Mouse (Mus musculus) myocyte (in vitro differentiated cells): ENCODE measurements around the gene Palld. TPM values are rescaled to one million over a fixed set of nuclear protein-coding genes. Genes with fewer than 3 reads are reported as not detected.

ENCODE experiments used
- H3K27me3 ChIP-seq: one replicate; pipeline ENCODE4 v1.6.1; 2011; ENCODE audit not compliant: control insufficient read depth, insufficient read depth, insufficient read length
- H3K36me3 ChIP-seq: one replicate; pipeline ENCODE4 v1.6.1; 2011; ENCODE audit not compliant: control insufficient read depth, insufficient read depth
- H3K4me2 ChIP-seq: one replicate; pipeline ENCODE4 v1.6.1; 2011; ENCODE audit warnings: low read depth, control low read depth
- H3K4me3 ChIP-seq: one replicate; pipeline ENCODE4 v1.5.1; 2011; ENCODE audit warnings: mild to moderate bottlenecking, control low read depth, moderate library complexity
- H3K79me2 ChIP-seq: one replicate; pipeline ENCODE4 v1.6.1; 2011; ENCODE audit not compliant: control insufficient read depth, insufficient read depth
- H3ac ChIP-seq: one replicate; pipeline ENCODE4 v1.6.1; 2011; ENCODE audit not compliant: control insufficient read depth, insufficient read length
- CEBPB ChIP-seq: IDR thresholded peaks from 2 replicates; pipeline ENCODE4 v1.6.1; 2011; ENCODE audit warnings: mild to moderate bottlenecking, moderate library complexity; ENCODE audit not compliant: poor library complexity, insufficient read depth, severe bottlenecking
- E2F4 ChIP-seq: IDR thresholded peaks from one replicate; pipeline ENCODE4 v1.6.1; 2011; ENCODE audit warnings: mild to moderate bottlenecking, control low read depth, moderate library complexity; ENCODE audit not compliant: insufficient read depth
- MAX ChIP-seq: IDR thresholded peaks from one replicate; pipeline ENCODE4 v1.6.1; 2011; ENCODE audit warnings: low read depth, mild to moderate bottlenecking, control low read depth
- MYOD1 ChIP-seq, 3 experiments: IDR thresholded peaks; one replicate each; pipeline ENCODE4 v1.6.1; 2011; ENCODE audit warnings: control low read depth in 2 of 3, low read depth in 2 of 3, mild to moderate bottlenecking in 2 of 3, moderate library complexity in 1 of 3; ENCODE audit not compliant: insufficient read length in 2 of 3, control insufficient read depth in 1 of 3
- MYOG ChIP-seq, 3 experiments: IDR thresholded peaks; one replicate each; pipeline ENCODE4 v1.6.1; 2011; ENCODE audit warnings: control low read depth in 2 of 3, low read depth in 2 of 3, mild to moderate bottlenecking in 2 of 3; ENCODE audit not compliant: insufficient read length in 2 of 3, control insufficient read depth in 1 of 3, insufficient read depth in 1 of 3
- POLR2A ChIP-seq: IDR thresholded peaks from one replicate; pipeline ENCODE4 v1.6.1; 2011; ENCODE audit warnings: low read depth, mild to moderate bottlenecking, control low read depth, moderate library complexity; ENCODE audit not compliant: insufficient read length
- POLR2AphosphoS2 ChIP-seq: IDR thresholded peaks from one replicate; pipeline ENCODE4 v1.6.1; 2011; ENCODE audit warnings: low read depth, control low read depth; ENCODE audit not compliant: insufficient read length
- REST ChIP-seq: IDR thresholded peaks from one replicate; pipeline ENCODE4 v1.6.1; 2011; ENCODE audit warnings: mild to moderate bottlenecking, control low read depth, moderate library complexity; ENCODE audit not compliant: insufficient read depth, insufficient read length
- SRF ChIP-seq: IDR thresholded peaks from one replicate; pipeline ENCODE4 v1.6.1; 2011; ENCODE audit warnings: low read depth; ENCODE audit not compliant: control insufficient read depth, insufficient read length
- TCF12 ChIP-seq: IDR thresholded peaks from one replicate; pipeline ENCODE4 v1.6.1; 2011; ENCODE audit warnings: mild to moderate bottlenecking, control low read depth; ENCODE audit not compliant: poor library complexity, insufficient read depth, severe bottlenecking
- TCF3 ChIP-seq: IDR thresholded peaks from one replicate; pipeline ENCODE4 v1.6.1; 2011; ENCODE audit warnings: low read depth, control low read depth; ENCODE audit not compliant: insufficient read length
- USF1 ChIP-seq: IDR thresholded peaks from one replicate; pipeline ENCODE4 v1.6.1; 2011; ENCODE audit warnings: low read depth, mild to moderate bottlenecking, control low read depth, moderate library complexity
- polyA plus RNA-seq: library from polyadenylated mRNA; unstranded; fragments of >200 nt; fragmentation: generic; extraction: Trizol; gene quantifications from one replicate; pipeline ENCODE4 v1.2.1, GENCODE M21; 2012; ENCODE audit warnings: missing spikeins

Gene Palld
- polyA plus RNA-seq, 1 experiment: 52.4 TPM

GRCm38 (mm10) chr8:61773595-61774088 is 128.8 kb downstream of the Palld start:
- TF ChIP-seq MYOG (IDR thresholded peaks at IDR 0.05; ENCODE audit: control insufficient read depth in 1 of 3, insufficient read depth in 1 of 3, insufficient read length in 2 of 3, low read depth in 2 of 3) (no peak), MYOD1 (IDR thresholded peaks at IDR 0.05; ENCODE audit: control insufficient read depth in 1 of 3, insufficient read length in 2 of 3, low read depth in 2 of 3) (peak in 2 of 3 experiments; percentile 27 to 28), SRF (no peak)
- no peak overlapping the region for H3ac ChIP-seq
- no peaks in the 10 kb centered on the region for H3K79me2 ChIP-seq
- H3K27me3 ChIP-seq: no peaks in the 10 kb centered on the region
- no peaks in the 10 kb centered on the region for H3K36me3 ChIP-seq
- H3K4me2 ChIP-seq: no peak overlapping the region
- no peak overlapping the region for H3K4me3 ChIP-seq

DNA sequence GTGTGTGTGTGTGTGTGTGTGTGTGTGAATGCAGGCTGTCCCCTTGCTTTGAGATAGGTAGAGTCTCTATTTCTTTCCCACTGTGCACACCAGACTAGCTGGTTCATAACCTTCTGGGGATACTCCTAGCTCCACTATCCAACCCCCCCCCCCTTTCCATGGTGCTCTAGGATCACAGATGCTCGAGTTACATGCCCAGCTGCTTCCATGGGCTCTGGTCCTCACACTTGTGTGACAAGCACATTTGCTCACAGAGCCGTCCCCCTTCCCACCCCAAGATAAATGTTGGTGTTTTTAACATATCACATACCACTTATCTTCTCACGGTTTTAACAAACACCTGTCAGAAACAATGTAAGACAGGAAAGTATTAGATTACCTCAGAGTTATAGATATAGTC is 131.2 kb downstream of the Palld start:
- H3K4me2 ChIP-seq: no peak overlapping the region
- H3K4me3 ChIP-seq: no peak overlapping the region
- no peaks in the 10 kb centered on the region for H3K79me2 ChIP-seq
- H3K27me3 ChIP-seq: no peaks in the 10 kb centered on the region
- H3K36me3 ChIP-seq: no peaks in the 10 kb centered on the region
- TF ChIP-seq POLR2A: no peak
- TF ChIP-seq SRF: no peak
- TF ChIP-seq TCF3: peak; percentile 27
- TF ChIP-seq CEBPB: no peak
- TF ChIP-seq MAX: no peak
- no peak for TF ChIP-seq USF1
- peak; percentile 51 to 92 (median 59) for TF ChIP-seq MYOG (IDR thresholded peaks at IDR 0.05; ENCODE audit: control insufficient read depth in 1 of 3, insufficient read depth in 1 of 3, insufficient read length in 2 of 3, low read depth in 2 of 3)
- TF ChIP-seq MYOD1 (IDR thresholded peaks at IDR 0.05; ENCODE audit: control insufficient read depth in 1 of 3, insufficient read length in 2 of 3, low read depth in 2 of 3): peak in 2 of 3 experiments; percentile 77 to 80
- TF ChIP-seq POLR2AphosphoS2: no peak
- TF ChIP-seq TCF12: peak; percentile 74
- TF ChIP-seq E2F4: no peak
- TF ChIP-seq REST: no peak
- no peak overlapping the region for H3ac ChIP-seq

- H3K4me2 ChIP-seq: no peak overlapping the region
- TF ChIP-seq POLR2A: no peak
- TF ChIP-seq POLR2AphosphoS2: no peak
- no peak for TF ChIP-seq MYOG (IDR thresholded peaks at IDR 0.05; ENCODE audit: control insufficient read depth in 1 of 3, insufficient read depth in 1 of 3, insufficient read length in 2 of 3, low read depth in 2 of 3)
- TF ChIP-seq SRF: no peak
- no peak for TF ChIP-seq TCF3
- no peak for TF ChIP-seq E2F4
- no peak for TF ChIP-seq TCF12
- no peak for TF ChIP-seq CEBPB
- TF ChIP-seq REST: no peak
- no peak for TF ChIP-seq USF1
- no peaks in the 10 kb centered on the region for H3K79me2 ChIP-seq
- no peaks in the 10 kb centered on the region for H3K27me3 ChIP-seq
- no peak overlapping the region for H3K4me3 ChIP-seq
- H3ac ChIP-seq: no peak overlapping the region
- no peaks in the 10 kb centered on the region for H3K36me3 ChIP-seq
Measured at GRCm38 (mm10) chr8:61769340-61769879, 133.1 kb downstream of the Palld start.

- Histone ChIP-seq H3K36me3 (no peaks in the 10 kb centered on the region), H3K4me3 (peak overlapping the region; percentile 30), H3ac (no peak overlapping the region), H3K4me2 (peak overlapping the region; percentile 92), H3K27me3 (no peaks in the 10 kb centered on the region), H3K79me2 (no peaks in the 10 kb centered on the region)
- TF ChIP-seq USF1: no peak
- no peak for TF ChIP-seq TCF3
Measured at GRCm38 (mm10) chr8:61760190-61760578, 142.3 kb downstream of the Palld start.

GRCm38 (mm10) chr8:61759327-61760189 is 142.9 kb downstream of the Palld start:
- Histone ChIP-seq H3K4me3 (peak overlapping the region; percentile 30), H3K27me3 (no peaks in the 10 kb centered on the region), H3ac (no peak overlapping the region), H3K36me3 (no peaks in the 10 kb centered on the region), H3K4me2 (peak overlapping the region; percentile 92), H3K79me2 (no peaks in the 10 kb centered on the region)
- TF ChIP-seq E2F4 (no peak), POLR2AphosphoS2 (peak; percentile 29), POLR2A (peak; percentile 55), MYOG (IDR thresholded peaks at IDR 0.05; ENCODE audit: control insufficient read depth in 1 of 3, insufficient read depth in 1 of 3, insufficient read length in 2 of 3, low read depth in 2 of 3) (peak; percentile 22 to 70 (median 68)), USF1 (no peak), REST (peak; percentile 19), MYOD1 (IDR thresholded peaks at IDR 0.05; ENCODE audit: control insufficient read depth in 1 of 3, insufficient read length in 2 of 3, low read depth in 2 of 3) (peak in 2 of 3 experiments; percentile 51 to 69)
